Mouse (Mus musculus): ENCODE measurements at regions not wholly inside any gene's neighbourhood (a gene's known extent, or its start where the extent isn't known, plus 50 kb on each side); places are given as distances from the start of the nearest gene placed in this dataset.

DNA sequence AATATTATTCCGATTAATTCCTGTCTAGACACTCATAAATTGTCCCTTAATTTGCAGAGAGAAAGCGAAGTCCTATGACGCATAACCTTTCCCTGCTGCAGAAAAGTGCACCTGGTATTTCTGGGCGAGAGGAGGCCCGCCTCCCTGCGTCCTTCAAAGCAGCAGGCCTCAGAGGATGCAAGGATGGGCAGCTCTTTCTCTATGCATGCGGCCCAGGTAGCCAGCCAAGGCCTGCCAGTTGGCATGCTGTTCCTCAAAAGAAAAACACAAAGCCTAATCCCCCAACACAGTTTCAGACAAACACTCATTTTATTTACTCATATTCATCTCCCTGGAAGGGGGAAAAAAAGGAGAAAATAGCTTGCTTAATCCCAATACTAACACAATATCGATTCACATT, 308.2 kb downstream of the Gm10295 start:
- no peak for DNase-seq (ENCODE audit: low read depth, low spot score)

- no peak for DNase-seq (ENCODE audit: low read depth, low spot score)
Observed at GRCm38 (mm10) chr7:71041388-71041787, 309.9 kb downstream of the Gm10295 start.

DNA sequence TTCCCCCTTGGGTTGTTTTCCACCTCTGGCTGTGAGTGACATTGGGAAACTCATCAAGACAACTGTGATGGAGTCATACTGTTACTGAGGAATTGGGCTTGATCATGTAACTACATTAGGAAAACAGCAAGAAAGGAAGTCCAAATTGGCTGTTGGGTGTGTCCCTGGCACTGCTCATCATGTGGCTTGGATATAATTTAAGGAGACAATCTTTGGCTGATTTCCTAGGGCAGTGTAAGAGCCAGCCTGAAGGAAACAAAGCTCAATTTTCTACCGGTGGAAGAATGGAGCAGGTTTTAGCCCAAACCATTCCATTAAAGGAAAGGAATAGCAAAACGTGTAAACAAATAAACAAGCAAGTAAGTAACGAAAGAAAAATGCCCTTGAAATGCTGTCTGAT, 310.4 kb downstream of the Gm10295 start:
- no peak for DNase-seq (ENCODE audit: low read depth, low spot score)

- DNase-seq (ENCODE audit: low read depth, low spot score): no peak
Observed at GRCm38 (mm10) chr7:71038537-71038936, 312.7 kb downstream of the Gm10295 start.

GRCm38 (mm10) chr7:71033121-71033520, 318.2 kb downstream of the Gm10295 start:
- no peak for DNase-seq (ENCODE audit: low read depth, low spot score)

DNA sequence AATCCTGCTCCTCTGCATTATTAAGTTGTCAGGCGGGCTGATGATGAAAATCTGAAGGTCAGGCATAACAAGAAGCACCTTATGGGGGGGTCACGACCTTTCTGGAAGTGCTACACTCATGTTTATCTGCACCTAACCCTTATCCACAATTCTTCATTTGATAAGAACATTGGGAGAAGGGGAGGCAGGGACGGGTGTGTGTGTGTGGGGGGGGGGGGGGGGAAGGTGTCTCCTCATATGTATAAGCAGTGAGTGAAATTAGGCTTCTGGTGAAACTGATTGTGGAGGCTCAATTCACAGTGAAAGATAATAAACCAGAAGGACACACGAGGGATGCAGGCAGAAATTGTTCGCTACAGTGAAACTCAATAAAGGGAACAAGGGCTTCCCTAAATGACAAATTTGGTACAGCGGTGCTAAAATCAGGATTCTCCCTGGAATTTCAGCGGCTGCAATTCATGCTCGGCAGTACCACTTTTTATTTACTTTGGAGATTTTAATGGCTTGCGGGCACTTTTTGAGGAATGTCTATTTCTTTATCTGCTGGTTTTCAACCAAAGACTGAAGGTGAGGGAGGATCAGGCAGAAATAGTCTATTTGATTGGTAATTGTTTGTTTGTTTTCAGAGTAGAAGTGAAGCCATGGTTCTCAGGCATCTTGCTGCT, 327.2 kb downstream of the Gm10295 start:
- no peak for DNase-seq (ENCODE audit: low read depth, low spot score)

GRCm38 (mm10) chr7:71023253-71023945, 327.9 kb downstream of the Gm10295 start:
- peak; percentile 4 for DNase-seq (ENCODE audit: low read depth, low spot score)

Data from ES-CJ7 (cell line).